Mouse (Mus musculus) olfactory bulb, adult 2 months (tissue): ENCODE results near the gene Tgfbr3l. TPM values are rescaled to one million over a fixed set of nuclear protein-coding genes. Genes with fewer than 3 reads are reported as not detected.

ENCODE experiments used
- H3K27ac ChIP-seq: fragments of 200-500 bp; 2 replicates; pipeline ENCODE4 v1.5.1; 2012; ENCODE audit warnings: low read depth, low read length; ENCODE audit not compliant: insufficient read depth
- H3K4me1 ChIP-seq: fragments of 200-500 bp; 2 replicates; pipeline ENCODE4 v1.6.1; 2012; ENCODE audit warnings: low read length; ENCODE audit not compliant: control insufficient read depth, insufficient read depth
- H3K4me3 ChIP-seq: fragments of 200-500 bp; 2 replicates; pipeline ENCODE4 v1.5.1; 2012; ENCODE audit warnings: mild to moderate bottlenecking, low read depth, low read length, moderate library complexity; ENCODE audit not compliant: insufficient read depth
- CTCF ChIP-seq: fragments of 200-500 bp; IDR thresholded peaks from 2 replicates; pipeline ENCODE4 v1.5.1; 2012; ENCODE audit warnings: low read depth, mild to moderate bottlenecking, low read length, moderate library complexity; ENCODE audit not compliant: insufficient read depth
- POLR2A ChIP-seq: fragments of 200-500 bp; IDR thresholded peaks from 2 replicates; pipeline ENCODE4 v1.6.1; 2012; ENCODE audit warnings: mild to moderate bottlenecking, low read depth, low read length, moderate library complexity; ENCODE audit not compliant: insufficient read depth
- WGBS: fragments of 180-500 bp; shearing (Covaris S2); methylation state at CpG from one replicate; pipeline ENCODE4 v1.1.7; 2018; 5-methylcytosine and 5-hydroxymethylcytosine counted together
- polyA plus RNA-seq: library from polyadenylated mRNA; stranded (reverse); fragments of >200 nt; gene quantifications from 2 replicates; pipeline ENCODE4 v1.2.4, GENCODE M21; 2012; ENCODE audit warnings: low replicate concordance; ENCODE audit not compliant: missing spikeins, insufficient read depth, insufficient read length

Gene Tgfbr3l
- polyA plus RNA-seq, 1 experiment: not detected

DNA sequence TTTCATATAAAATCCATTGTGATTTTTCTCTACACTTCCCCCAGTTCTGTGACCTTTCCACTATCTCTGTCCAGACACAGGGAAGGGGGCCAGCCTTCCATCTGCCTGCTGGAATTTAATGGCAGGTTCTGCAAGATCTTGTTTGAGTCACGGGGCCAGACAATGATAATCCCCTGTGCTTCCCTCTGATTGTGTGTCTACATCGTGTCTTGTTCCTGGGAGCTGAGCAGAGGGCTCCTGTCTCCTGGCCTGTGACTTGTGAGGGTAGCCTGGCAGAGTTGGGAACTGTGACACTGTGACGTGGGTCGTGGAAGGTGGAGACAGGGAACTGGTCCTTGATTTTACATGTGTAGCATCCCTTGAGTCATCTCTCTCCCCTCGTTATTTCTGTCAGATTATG, 18.2 kb upstream of the Tgfbr3l start:
- Histone ChIP-seq H3K4me1 (peaks cover 12% of the 10 kb centered on the region; the same call in 1 of the 2 replicates), H3K4me3 (no peak overlapping the region), H3K27ac (no peak overlapping the region)
- TF ChIP-seq POLR2A: no peak
- no peak for TF ChIP-seq CTCF
- 71% methylated on average over 5 of the region's 5 CpGs for WGBS

- 62% methylated on average over 10 of the region's 10 CpGs for WGBS
- TF ChIP-seq POLR2A (no peak), CTCF (no peak)
- Histone ChIP-seq H3K27ac (no peak overlapping the region), H3K4me1 (peaks cover 12% of the 10 kb centered on the region; the same call in 1 of the 2 replicates), H3K4me3 (no peak overlapping the region)
Observed at GRCm38 (mm10) chr8:4230612-4231351, 17.2 kb upstream of the Tgfbr3l start.

DNA sequence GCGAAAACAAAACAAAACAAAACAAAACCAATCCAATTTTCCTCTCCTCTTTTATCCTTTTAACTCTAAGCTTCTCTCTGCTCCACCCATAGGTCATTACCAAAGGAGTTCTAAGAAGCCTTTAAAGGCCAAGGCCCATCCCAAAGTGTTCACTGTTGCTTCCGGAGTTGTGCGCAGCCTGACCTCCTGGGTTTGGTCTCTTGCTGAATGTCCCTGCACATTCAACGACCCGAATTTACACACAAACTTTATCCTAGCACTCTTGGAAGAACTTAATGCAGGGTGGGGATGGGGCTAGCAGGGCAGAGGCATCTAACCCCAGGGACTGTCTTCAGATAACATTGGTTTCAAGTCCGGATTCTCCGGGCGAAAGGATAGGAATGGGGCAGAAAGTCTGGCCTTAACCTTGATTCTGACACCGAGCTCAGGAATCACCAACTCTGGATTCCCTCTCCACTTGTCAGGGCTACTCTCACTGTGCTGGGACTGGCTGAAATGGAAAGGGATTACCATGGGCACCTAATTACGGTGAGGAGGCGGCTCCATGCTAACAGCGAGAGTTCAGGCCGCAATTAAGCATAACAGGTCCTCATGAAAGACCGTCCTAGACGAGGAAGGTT, 10.1 kb upstream of the Tgfbr3l start:
- Histone ChIP-seq H3K4me3 (peak overlapping the region; percentile 74), H3K27ac (peak overlapping the region; percentile 97), H3K4me1 (peaks cover 16% of the 10 kb centered on the region)
- WGBS: 17% methylated on average over 15 of the region's 15 CpGs
- TF ChIP-seq POLR2A: no peak
- no peak for TF ChIP-seq CTCF

DNA sequence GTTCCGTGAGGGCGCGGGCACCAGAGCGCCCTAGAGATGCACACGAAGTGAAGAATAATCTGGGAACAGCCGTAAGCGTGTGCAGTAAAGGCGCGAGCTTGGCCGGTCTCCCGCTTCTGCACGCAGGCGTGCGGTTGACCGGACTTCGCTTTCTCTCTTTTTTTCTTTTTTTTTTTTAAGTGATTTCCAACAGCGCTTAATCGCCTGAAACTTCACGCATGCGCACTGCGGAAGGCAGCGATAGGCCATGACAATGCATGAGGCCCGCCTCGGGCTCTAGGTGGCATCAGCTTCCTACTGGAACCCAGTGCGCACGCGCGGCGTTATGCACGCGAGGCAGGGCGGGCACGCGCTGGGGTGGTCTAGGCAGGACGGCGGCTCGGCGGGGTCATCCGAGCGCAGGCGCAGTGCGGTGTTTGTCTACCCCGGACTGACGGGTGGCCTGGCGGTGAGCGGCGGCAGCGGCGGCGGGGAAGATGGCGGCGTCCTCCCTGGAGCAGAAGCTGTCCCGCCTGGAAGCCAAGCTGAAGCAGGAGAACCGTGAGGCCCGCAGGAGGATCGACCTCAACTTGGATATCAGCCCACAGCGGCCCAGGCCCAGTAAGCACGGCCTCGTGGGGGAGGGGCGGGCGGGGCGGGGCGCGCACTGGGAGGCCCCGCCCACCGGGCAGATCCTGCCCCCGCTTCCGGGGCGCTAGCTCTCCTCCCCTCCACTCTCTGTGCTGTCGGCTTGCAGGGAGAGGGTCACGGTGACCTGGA, 9.4 kb upstream of the Tgfbr3l start, which contains the start of the genes Map2k7 and Gm49320:
Map2k7 (plus strand) TSS at position 307 of the 759 bp plus-strand sequence.
Gm49320 (plus strand) TSS at position 432 of the 759 bp plus-strand sequence.
- Histone ChIP-seq H3K4me3 (peak within 1 kb of the TSS; percentile 85), H3K27ac (peak within 1 kb of the TSS; percentile 97), H3K4me1 (peaks cover 16% of the 10 kb centered on the region)
- peak; percentile 52; the same call in 1 of the 2 replicates for TF ChIP-seq POLR2A
- TF ChIP-seq CTCF: peak; percentile 61
- WGBS: under 1% methylated on average over 71 of the region's 71 CpGs

DNA sequence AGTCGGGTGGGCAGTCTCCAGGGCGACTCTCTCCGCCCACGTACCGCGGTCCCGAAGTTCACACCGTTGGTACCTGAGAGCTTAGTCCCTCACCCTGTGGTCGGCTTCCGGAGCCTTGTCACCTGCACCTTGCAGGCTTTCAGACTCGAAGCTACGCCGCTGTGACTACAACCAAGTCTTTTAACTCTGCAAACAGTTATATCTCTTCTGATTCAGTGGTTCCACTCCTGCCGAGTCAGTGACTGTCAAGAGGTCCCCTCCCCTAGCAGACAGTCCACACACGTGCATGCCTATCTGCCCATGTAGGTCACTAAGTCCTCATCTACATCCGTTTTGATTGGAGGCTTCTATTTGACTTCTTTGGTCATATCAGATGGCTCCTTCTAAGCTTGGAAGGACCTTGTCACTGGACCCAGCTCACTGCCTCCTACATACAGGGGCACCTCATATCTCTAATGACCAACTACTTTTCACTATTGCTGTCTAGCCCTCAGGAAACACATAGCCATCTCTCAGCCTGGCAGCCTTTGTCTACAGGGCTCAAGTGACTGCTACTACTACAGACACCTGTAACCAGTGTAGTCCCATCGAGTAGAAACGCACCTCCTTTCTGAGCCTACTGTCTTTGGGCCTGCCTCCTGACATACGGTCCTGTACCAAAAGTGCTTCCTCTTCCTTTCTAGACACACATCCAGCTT, 8.7 kb upstream of the Tgfbr3l start:
- TF ChIP-seq CTCF: no peak
- TF ChIP-seq POLR2A: no peak
- peak overlapping the region; percentile 85 for H3K4me3 ChIP-seq
- H3K4me1 ChIP-seq: peaks cover 16% of the 10 kb centered on the region
- 10% methylated on average over 19 of the region's 19 CpGs for WGBS
- H3K27ac ChIP-seq: peak overlapping the region; percentile 41

GRCm38 (mm10) chr8:4245061-4245460, 3.0 kb upstream of the Tgfbr3l start:
- 92% methylated on average over 5 of the region's 5 CpGs for WGBS
- Histone ChIP-seq H3K27ac (no peak overlapping the region), H3K4me1 (peaks cover 10% of the 10 kb centered on the region), H3K4me3 (no peak overlapping the region)
- TF ChIP-seq POLR2A: no peak
- no peak for TF ChIP-seq CTCF

- Histone ChIP-seq H3K4me3 (no peak overlapping the region), H3K27ac (no peak overlapping the region), H3K4me1 (peaks cover 11% of the 10 kb centered on the region)
- TF ChIP-seq POLR2A (no peak), CTCF (no peak)
- 64% methylated on average over 13 of the region's 13 CpGs for WGBS
Observed at GRCm38 (mm10) chr8:4245737-4246136, 2.3 kb upstream of the Tgfbr3l start.

GRCm38 (mm10) chr8:4247241-4247640, 773 bp upstream of the Tgfbr3l start:
- H3K4me3 ChIP-seq: no peak overlapping the region
- TF ChIP-seq POLR2A: no peak
- TF ChIP-seq CTCF: no peak
- H3K4me1 ChIP-seq: peaks cover 9% of the 10 kb centered on the region
- H3K27ac ChIP-seq: no peak overlapping the region
- 86% methylated on average over 8 of the region's 8 CpGs for WGBS

- WGBS: 37% methylated on average over 29 of the region's 29 CpGs
- peaks cover 16% of the 10 kb centered on the region for H3K4me1 ChIP-seq
Observed at GRCm38 (mm10) chr8:4249213-4249612, 1.2 kb downstream of the Tgfbr3l start.

More at GRCm38 (mm10) chr8:4249213-4249612, 1.2 kb downstream of the Tgfbr3l start:
- TF ChIP-seq POLR2A (no peak), CTCF (no peak)
- H3K4me3 ChIP-seq: no peak overlapping the region
- H3K27ac ChIP-seq: no peak overlapping the region
